Mouse (Mus musculus): Measurements from ENCODE around the gene Ptgfr. TPM values are rescaled to one million over a fixed set of nuclear protein-coding genes. Genes with fewer than 3 reads are reported as not detected.

The Ptgfr gene
- polyA plus RNA-seq, 1 experiment from 2014 or later: 0.80 TPM

- H3K4me3 ChIP-seq (ENCODE audit: low read depth, low read length): no peak overlapping the region
- no peak overlapping the region for H3K27ac ChIP-seq (ENCODE audit: low read depth, low read length)
- no peaks in the 10 kb centered on the region for H3K27me3 ChIP-seq (ENCODE audit: control insufficient read depth, insufficient read depth, low read length)
- no peaks in the 10 kb centered on the region for H3K36me3 ChIP-seq (ENCODE audit: control insufficient read depth, insufficient read depth, low read length)
- no peaks in the 10 kb centered on the region for H3K9me3 ChIP-seq (replicated peaks; ENCODE audit: control insufficient read depth, low read length)
- H3K4me2 ChIP-seq: no peak overlapping the region
- no peaks in the 10 kb centered on the region for H3K4me1 ChIP-seq (ENCODE audit: control insufficient read depth, insufficient read depth, low read length)
- ATAC-seq (replicated peaks; ENCODE audit: insufficient number of reproducible peaks, low FRiP score, low TSS enrichment): no peak
- H3K9ac ChIP-seq (ENCODE audit: low read depth, low read length): no peak overlapping the region
- 79% methylated on average over 3 of the region's 3 CpGs for WGBS (ENCODE audit: insufficient replicate concordance)
These were observed 3.3 kb upstream of the Ptgfr start for GRCm38 (mm10) chr3:151840688-151841087.

GRCm38 (mm10) chr3:151838372-151838771 is 942 bp upstream of the Ptgfr start:
- no peaks in the 10 kb centered on the region for H3K4me1 ChIP-seq (ENCODE audit: control insufficient read depth, insufficient read depth, low read length)
- H3K27ac ChIP-seq (ENCODE audit: low read depth, low read length): no peak overlapping the region
- 57% methylated on average over 6 of the region's 6 CpGs for WGBS (ENCODE audit: insufficient replicate concordance)
- H3K9ac ChIP-seq (ENCODE audit: low read depth, low read length): no peak overlapping the region
- H3K27me3 ChIP-seq (ENCODE audit: control insufficient read depth, insufficient read depth, low read length): no peaks in the 10 kb centered on the region
- no peaks in the 10 kb centered on the region for H3K9me3 ChIP-seq (replicated peaks; ENCODE audit: control insufficient read depth, low read length)
- H3K36me3 ChIP-seq (ENCODE audit: control insufficient read depth, insufficient read depth, low read length): no peaks in the 10 kb centered on the region
- no peak overlapping the region for H3K4me3 ChIP-seq (ENCODE audit: low read depth, low read length)
- H3K4me2 ChIP-seq: no peak overlapping the region
- no peak for ATAC-seq (replicated peaks; ENCODE audit: insufficient number of reproducible peaks, low FRiP score, low TSS enrichment)

- peak overlapping the region; percentile 90 for H3K4me2 ChIP-seq
- no peaks in the 10 kb centered on the region for H3K36me3 ChIP-seq (ENCODE audit: control insufficient read depth, insufficient read depth, low read length)
- H3K4me3 ChIP-seq (ENCODE audit: low read depth, low read length): peak overlapping the region; percentile 53
- H3K4me1 ChIP-seq (ENCODE audit: control insufficient read depth, insufficient read depth, low read length): no peaks in the 10 kb centered on the region
- H3K9ac ChIP-seq (ENCODE audit: low read depth, low read length): peak overlapping the region; percentile 70; the same call in 1 of the 2 replicates
- ATAC-seq (replicated peaks; ENCODE audit: insufficient number of reproducible peaks, low FRiP score, low TSS enrichment): no peak
- WGBS (ENCODE audit: insufficient replicate concordance): 51% methylated on average over 9 of the region's 9 CpGs
- no peaks in the 10 kb centered on the region for H3K27me3 ChIP-seq (ENCODE audit: control insufficient read depth, insufficient read depth, low read length)
- no peaks in the 10 kb centered on the region for H3K9me3 ChIP-seq (replicated peaks; ENCODE audit: control insufficient read depth, low read length)
- no peak overlapping the region for H3K27ac ChIP-seq (ENCODE audit: low read depth, low read length)
These were observed 319 bp upstream of the Ptgfr start for GRCm38 (mm10) chr3:151837749-151838148.

- peak overlapping the region; percentile 90 for H3K4me2 ChIP-seq
- H3K9me3 ChIP-seq (replicated peaks; ENCODE audit: control insufficient read depth, low read length): no peaks in the 10 kb centered on the region
- no peak overlapping the region for H3K27ac ChIP-seq (ENCODE audit: low read depth, low read length)
- H3K36me3 ChIP-seq (ENCODE audit: control insufficient read depth, insufficient read depth, low read length): no peaks in the 10 kb centered on the region
- no peak overlapping the region; the same call in 1 of the 2 replicates for H3K9ac ChIP-seq (ENCODE audit: low read depth, low read length)
- no peaks in the 10 kb centered on the region for H3K27me3 ChIP-seq (ENCODE audit: control insufficient read depth, insufficient read depth, low read length)
- H3K4me3 ChIP-seq (ENCODE audit: low read depth, low read length): no peak overlapping the region
- no peaks in the 10 kb centered on the region for H3K4me1 ChIP-seq (ENCODE audit: control insufficient read depth, insufficient read depth, low read length)
- ATAC-seq (replicated peaks; ENCODE audit: insufficient number of reproducible peaks, low FRiP score, low TSS enrichment): no peak
- 10% methylated on average over 5 of the region's 5 CpGs for WGBS (ENCODE audit: insufficient replicate concordance)
These were observed 979 bp downstream of the Ptgfr start for GRCm38 (mm10) chr3:151836451-151836850.

- no peak for ATAC-seq (replicated peaks; ENCODE audit: insufficient number of reproducible peaks, low FRiP score, low TSS enrichment)
- no peaks in the 10 kb centered on the region for H3K36me3 ChIP-seq (ENCODE audit: control insufficient read depth, insufficient read depth, low read length)
- no peak overlapping the region for H3K4me3 ChIP-seq (ENCODE audit: low read depth, low read length)
- H3K4me2 ChIP-seq: no peak overlapping the region
- no peaks in the 10 kb centered on the region for H3K4me1 ChIP-seq (ENCODE audit: control insufficient read depth, insufficient read depth, low read length)
- no peaks in the 10 kb centered on the region for H3K27me3 ChIP-seq (ENCODE audit: control insufficient read depth, insufficient read depth, low read length)
- no peak overlapping the region for H3K9ac ChIP-seq (ENCODE audit: low read depth, low read length)
- 50% methylated on average over 3 of the region's 3 CpGs for WGBS (ENCODE audit: insufficient replicate concordance)
- no peaks in the 10 kb centered on the region for H3K9me3 ChIP-seq (replicated peaks; ENCODE audit: control insufficient read depth, low read length)
- H3K27ac ChIP-seq (ENCODE audit: low read depth, low read length): no peak overlapping the region
These were observed 1.6 kb downstream of the Ptgfr start for GRCm38 (mm10) chr3:151835831-151836230.

GRCm38 (mm10) chr3:151827950-151828610 is 9.3 kb downstream of the Ptgfr start:
- Histone ChIP-seq H3K4me3 (ENCODE audit: low read depth, low read length) (no peak overlapping the region), H3K27me3 (ENCODE audit: control insufficient read depth, insufficient read depth, low read length) (no peaks in the 10 kb centered on the region), H3K36me3 (ENCODE audit: control insufficient read depth, insufficient read depth, low read length) (no peaks in the 10 kb centered on the region), H3K27ac (ENCODE audit: low read depth, low read length) (no peak overlapping the region), H3K4me2 (no peak overlapping the region), H3K9me3 (replicated peaks; ENCODE audit: control insufficient read depth, low read length) (no peaks in the 10 kb centered on the region), H3K9ac (ENCODE audit: low read depth, low read length) (no peak overlapping the region), H3K4me1 (ENCODE audit: control insufficient read depth, insufficient read depth, low read length) (no peaks in the 10 kb centered on the region)
- ATAC-seq (replicated peaks; ENCODE audit: insufficient number of reproducible peaks, low FRiP score, low TSS enrichment): no peak
- 77% methylated on average over 11 of the region's 11 CpGs for WGBS (ENCODE audit: insufficient replicate concordance)

- H3K36me3 ChIP-seq (ENCODE audit: control insufficient read depth, insufficient read depth, low read length): no peaks in the 10 kb centered on the region
- WGBS (ENCODE audit: insufficient replicate concordance): 73% methylated on average over 4 of the region's 4 CpGs
- no peak overlapping the region for H3K9ac ChIP-seq (ENCODE audit: low read depth, low read length)
- H3K27me3 ChIP-seq (ENCODE audit: control insufficient read depth, insufficient read depth, low read length): no peaks in the 10 kb centered on the region
- H3K9me3 ChIP-seq (replicated peaks; ENCODE audit: control insufficient read depth, low read length): no peaks in the 10 kb centered on the region
- H3K4me3 ChIP-seq (ENCODE audit: low read depth, low read length): no peak overlapping the region
- no peak overlapping the region for H3K27ac ChIP-seq (ENCODE audit: low read depth, low read length)
- no peak overlapping the region for H3K4me2 ChIP-seq
- ATAC-seq (replicated peaks; ENCODE audit: insufficient number of reproducible peaks, low FRiP score, low TSS enrichment): no peak
- H3K4me1 ChIP-seq (ENCODE audit: control insufficient read depth, insufficient read depth, low read length): no peaks in the 10 kb centered on the region
These were observed 17.6 kb downstream of the Ptgfr start for GRCm38 (mm10) chr3:151819811-151820210.

GRCm38 (mm10) chr3:151818265-151818664 is 19.2 kb downstream of the Ptgfr start:
- ATAC-seq (replicated peaks; ENCODE audit: insufficient number of reproducible peaks, low FRiP score, low TSS enrichment): no peak
- no peak overlapping the region for H3K4me3 ChIP-seq (ENCODE audit: low read depth, low read length)
- 81% methylated on average over 6 of the region's 6 CpGs for WGBS (ENCODE audit: insufficient replicate concordance)
- H3K9ac ChIP-seq (ENCODE audit: low read depth, low read length): no peak overlapping the region
- no peaks in the 10 kb centered on the region for H3K9me3 ChIP-seq (replicated peaks; ENCODE audit: control insufficient read depth, low read length)
- H3K36me3 ChIP-seq (ENCODE audit: control insufficient read depth, insufficient read depth, low read length): no peaks in the 10 kb centered on the region
- no peak overlapping the region for H3K4me2 ChIP-seq
- H3K27me3 ChIP-seq (ENCODE audit: control insufficient read depth, insufficient read depth, low read length): no peaks in the 10 kb centered on the region
- H3K4me1 ChIP-seq (ENCODE audit: control insufficient read depth, insufficient read depth, low read length): no peaks in the 10 kb centered on the region
- H3K27ac ChIP-seq (ENCODE audit: low read depth, low read length): no peak overlapping the region

GRCm38 (mm10) chr3:151808613-151809012 is 28.8 kb downstream of the Ptgfr start:
- Histone ChIP-seq H3K4me3 (ENCODE audit: low read depth, low read length) (no peak overlapping the region), H3K9ac (ENCODE audit: low read depth, low read length) (no peak overlapping the region), H3K4me2 (no peak overlapping the region), H3K4me1 (ENCODE audit: control insufficient read depth, insufficient read depth, low read length) (no peaks in the 10 kb centered on the region), H3K27ac (ENCODE audit: low read depth, low read length) (no peak overlapping the region), H3K9me3 (replicated peaks; ENCODE audit: control insufficient read depth, low read length) (no peaks in the 10 kb centered on the region), H3K27me3 (ENCODE audit: control insufficient read depth, insufficient read depth, low read length) (no peaks in the 10 kb centered on the region), H3K36me3 (ENCODE audit: control insufficient read depth, insufficient read depth, low read length) (no peaks in the 10 kb centered on the region)
- ATAC-seq (replicated peaks; ENCODE audit: insufficient number of reproducible peaks, low FRiP score, low TSS enrichment): no peak
- 74% methylated on average over 2 of the region's 2 CpGs for WGBS (ENCODE audit: insufficient replicate concordance)

All from heart, embryonic 11.5 days (tissue).